Mouse (Mus musculus): ENCODE data around the gene Mfsd4b3.

DNA sequence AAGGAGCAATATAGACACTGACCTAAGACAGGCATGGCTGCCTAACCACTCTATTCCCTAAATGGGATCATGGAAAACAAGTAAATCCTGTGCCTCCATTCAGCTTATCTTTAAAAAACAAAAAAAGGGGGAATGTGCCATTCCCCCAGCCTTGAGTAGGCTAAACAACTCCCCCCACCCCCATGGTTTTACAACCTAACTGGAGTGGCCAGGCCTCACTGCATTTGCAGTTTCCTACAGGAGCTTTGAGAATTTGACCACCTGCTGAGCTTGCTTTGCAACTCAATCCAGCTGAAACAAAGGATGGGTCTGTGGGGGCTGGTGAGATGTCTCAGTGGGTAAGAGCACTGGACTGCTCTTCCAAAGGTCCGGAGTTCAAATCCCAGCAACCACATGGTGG is 18.3 kb upstream of the Mfsd4b3 start:
- TF ChIP-seq CTCF (IDR thresholded peaks at IDR 0.05; ENCODE audit: borderline replicate concordance, extremely low read depth, insufficient read depth, insufficient read length): no peak
- no peak for TF ChIP-seq POLR2A (IDR thresholded peaks at IDR 0.05; ENCODE audit: borderline replicate concordance, extremely low read depth, insufficient read depth, insufficient read length, poor library complexity, severe bottlenecking)

Data from brain, embryonic 14.5 days (tissue).